Mouse (Mus musculus) layer of hippocampus, adult 9-11 months (tissue): ENCODE results near the gene Pdzrn3.

Experiments
- DNase-seq: peaks from one replicate; pipeline ENCODE4 v3.0.0; 2022

Gene Pdzrn3

GRCm38 (mm10) chr6:101325842-101326639 lies 51.7 kb downstream of the Pdzrn3 start:
- no peak for DNase-seq

DNA sequence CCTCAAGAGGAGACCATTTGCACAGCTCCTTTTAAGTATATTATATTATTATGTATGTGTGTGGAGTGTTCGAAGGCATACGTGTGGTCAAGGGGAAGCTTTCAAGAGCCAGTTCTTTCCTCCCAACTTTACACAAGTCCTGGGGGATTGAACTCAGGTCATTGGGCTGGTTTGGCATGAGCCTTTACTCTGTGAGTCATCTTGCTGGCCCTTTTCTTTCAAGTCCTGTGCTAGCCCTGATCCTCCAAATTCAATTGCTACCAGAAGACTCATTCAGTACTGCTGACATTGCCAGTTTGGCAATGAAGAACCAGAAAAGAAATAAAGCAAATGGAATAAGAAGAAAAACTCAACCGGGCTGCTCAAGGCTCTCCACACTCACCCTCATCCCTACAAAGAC lies 55.1 kb downstream of the Pdzrn3 start:
- DNase-seq: no peak

DNA sequence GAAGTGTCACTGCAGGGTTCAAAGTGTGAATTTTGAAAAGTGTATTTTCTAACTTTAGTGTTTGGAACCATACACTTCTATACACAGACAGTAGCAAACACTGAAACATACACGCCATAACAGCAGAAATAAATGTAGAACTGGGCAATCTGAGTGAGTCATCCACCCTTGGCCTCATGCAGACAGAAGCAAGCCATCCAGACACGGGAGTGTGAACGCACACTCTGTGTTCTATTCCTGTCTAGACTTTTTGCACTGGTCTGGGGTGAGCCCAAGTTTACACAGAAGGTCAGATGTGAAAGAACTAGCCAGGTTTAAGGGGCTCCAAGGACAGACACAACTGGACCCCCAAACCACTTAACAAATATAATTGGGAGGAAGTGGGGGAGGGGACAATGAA lies 57.3 kb downstream of the Pdzrn3 start:
- no peak for DNase-seq

DNA sequence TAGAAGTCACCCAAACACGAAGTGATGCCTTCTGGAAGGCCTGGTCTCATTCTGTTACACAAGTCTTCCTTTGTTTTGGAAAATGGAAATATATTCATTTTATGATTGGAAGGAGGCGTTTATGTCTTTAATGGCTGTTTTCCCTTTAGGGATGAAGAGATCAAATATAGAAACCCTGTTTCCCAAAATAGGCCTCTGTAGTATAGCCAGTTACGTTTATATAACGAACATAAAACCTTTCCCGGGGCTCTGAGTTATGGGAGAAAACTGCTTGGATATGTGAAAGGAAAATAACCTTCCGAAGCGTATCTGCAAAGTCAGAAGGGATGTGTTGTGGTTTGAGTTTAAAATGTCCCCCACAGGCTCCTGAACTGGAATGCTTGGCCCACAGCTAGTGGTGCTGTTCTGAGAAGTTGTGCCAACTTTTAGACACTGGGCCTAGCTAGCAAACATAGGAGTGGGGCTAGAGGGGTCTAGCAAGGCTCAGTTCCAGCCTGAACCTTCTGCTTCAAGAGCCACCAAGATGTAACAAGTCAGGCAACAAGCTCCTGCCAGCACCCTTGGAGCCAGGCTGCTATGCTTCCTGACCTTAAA lies 58.2 kb downstream of the Pdzrn3 start:
- DNase-seq: no peak

- no peak for DNase-seq
Measured at GRCm38 (mm10) chr6:101318530-101318929, 59.2 kb downstream of the Pdzrn3 start.

DNA sequence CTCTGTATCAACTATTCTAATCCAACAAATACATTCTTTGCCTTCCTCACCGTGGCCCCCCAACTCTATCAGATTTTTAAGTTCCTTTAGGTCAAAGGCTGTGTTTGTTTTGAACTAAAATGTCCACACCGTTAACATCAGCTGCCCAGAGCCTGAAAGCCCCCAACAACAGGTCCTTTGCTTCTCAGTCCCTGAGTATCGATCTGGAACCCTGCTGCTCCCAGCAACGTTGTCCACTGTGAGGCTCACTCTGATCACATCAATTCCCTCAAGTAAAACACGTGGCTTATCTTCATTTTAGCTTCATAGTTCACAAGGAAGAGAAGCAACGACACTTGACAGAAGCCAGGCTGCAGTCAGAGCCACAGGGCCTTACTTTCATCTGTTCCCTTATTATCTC lies 66.3 kb downstream of the Pdzrn3 start:
- DNase-seq: no peak

- peak; percentile 37 for DNase-seq
Measured at GRCm38 (mm10) chr6:101310491-101310890, 67.2 kb downstream of the Pdzrn3 start.

GRCm38 (mm10) chr6:101307964-101308531 lies 69.6 kb downstream of the Pdzrn3 start:
- DNase-seq: peak; percentile 86

DNA sequence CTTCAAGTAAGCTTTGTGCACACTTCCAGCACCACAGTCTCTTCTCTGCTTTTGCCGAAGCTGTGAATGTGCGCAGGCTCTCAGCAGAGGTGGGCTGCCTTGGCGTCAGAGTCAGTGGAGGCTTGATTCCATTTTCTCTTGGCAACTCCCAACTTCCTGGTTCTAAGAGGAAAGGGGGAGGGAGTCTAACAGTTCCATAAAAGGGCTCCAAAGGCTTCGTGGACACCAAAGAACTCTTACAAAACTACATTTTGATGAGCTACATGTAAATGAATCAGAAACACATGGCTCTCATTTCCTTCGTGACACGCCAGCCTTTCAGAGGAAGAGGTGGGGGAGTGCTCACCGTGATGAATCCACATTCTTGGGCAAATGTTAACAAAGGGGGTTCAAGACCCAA lies 70.9 kb downstream of the Pdzrn3 start:
- DNase-seq: no peak

- no peak for DNase-seq
Measured at GRCm38 (mm10) chr6:101305543-101305942, 72.2 kb downstream of the Pdzrn3 start.

DNA sequence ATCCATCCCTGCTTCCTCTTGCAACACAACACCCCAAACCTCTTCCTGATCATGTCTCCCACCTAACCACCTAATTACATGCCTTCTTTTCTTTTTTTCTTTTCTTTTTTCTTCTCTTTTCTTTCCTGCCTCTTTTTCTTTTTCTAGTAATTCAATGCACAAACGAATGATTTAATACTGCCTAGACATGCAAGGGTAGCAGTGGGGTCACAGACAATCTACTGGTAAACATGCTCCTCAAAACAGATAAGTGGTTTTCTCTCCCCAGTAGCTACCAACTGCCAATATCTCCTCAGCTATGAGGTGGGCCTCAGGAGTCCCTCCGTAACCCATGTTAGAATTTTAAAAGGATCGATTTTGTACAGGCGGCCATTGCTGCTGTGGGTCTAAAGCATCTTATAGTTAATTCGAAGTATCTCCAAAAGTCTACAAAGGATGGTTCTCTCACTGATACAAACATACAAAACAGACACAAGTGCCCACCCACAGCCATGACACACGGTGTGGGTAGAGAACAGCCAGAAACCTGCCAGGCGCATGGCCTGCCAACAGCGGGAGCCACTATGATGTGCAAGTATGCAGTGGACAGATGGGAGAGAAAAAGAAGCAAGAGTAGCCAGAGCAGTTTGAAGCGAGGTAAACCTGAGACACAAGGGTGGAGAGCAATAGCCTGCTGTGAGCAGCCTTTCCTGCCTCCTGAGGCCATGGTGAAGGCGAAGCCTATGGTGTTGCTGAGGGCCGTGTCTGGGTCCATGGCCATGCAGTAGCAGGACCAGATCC lies 73.5 kb downstream of the Pdzrn3 start:
- DNase-seq: no peak

GRCm38 (mm10) chr6:101303501-101303900 lies 74.2 kb downstream of the Pdzrn3 start:
- DNase-seq: no peak

GRCm38 (mm10) chr6:101301154-101301553 lies 76.5 kb downstream of the Pdzrn3 start:
- DNase-seq: no peak

- no peak for DNase-seq
Measured at GRCm38 (mm10) chr6:101299434-101299833, 78.3 kb downstream of the Pdzrn3 start.

DNA sequence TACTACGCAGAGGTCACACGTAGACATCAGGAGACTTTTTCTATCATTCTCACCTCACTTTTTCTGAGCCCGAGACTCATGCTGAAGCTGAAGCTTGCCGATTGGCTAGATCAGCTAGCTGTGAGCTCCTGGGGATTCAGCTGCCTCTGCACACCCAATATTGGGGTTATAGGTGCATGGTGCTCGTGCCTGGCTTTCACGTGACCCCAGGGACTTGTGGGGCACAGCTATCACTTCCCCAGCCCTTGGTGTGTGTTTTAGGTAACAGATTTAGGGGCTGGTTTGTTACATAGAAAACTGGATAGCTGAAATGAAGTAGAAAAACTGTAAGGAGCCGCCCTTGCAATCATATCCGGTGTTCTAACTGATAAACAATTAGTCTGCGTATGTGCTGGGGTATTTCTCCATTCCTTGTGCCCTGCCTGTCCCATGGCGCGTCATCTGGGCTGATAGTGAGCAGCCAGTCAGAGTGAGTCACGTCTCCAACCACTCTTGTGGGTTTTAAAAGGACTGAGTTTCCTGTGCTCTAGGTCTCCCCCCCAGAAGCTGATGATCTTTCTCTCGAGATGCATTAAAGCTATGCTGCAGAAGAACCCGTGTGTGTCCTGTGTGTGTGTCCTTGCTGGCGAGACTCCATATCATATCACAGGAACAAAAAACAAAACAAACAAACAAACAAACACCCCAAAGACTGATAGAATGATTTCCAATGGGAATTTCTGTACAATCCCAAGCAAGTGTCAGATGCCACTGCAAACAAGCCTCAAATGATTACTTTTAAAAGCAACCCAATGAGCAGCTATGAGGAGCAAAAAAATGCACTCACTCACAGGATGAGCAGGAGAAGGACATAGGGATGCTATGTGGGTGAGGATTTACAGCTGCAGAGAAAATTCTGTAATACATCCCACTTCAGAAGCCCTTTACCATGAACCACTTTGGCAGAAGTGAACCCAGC lies 79.9 kb downstream of the Pdzrn3 start:
- DNase-seq: no peak

DNA sequence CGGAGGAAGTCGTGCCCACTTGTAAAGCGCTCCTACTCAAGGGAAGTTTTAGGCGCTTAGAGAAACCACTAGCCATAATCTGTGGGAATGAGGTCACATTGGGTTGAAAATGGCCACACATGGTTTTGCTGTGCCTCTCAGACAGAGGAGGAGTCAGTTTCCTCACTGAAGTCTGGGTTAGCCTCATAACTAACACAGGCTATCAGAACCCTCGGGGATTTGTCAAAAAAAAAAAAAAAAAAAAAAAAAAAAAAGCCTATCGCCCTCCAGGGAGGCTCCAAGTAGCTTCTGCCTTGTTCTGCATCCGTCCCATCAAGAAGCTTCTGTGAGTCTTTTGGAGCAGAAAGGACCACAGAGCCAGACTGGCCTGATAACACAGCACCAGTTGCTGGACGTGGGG lies 80.7 kb downstream of the Pdzrn3 start:
- DNase-seq: no peak

GRCm38 (mm10) chr6:101296280-101296679 lies 81.4 kb downstream of the Pdzrn3 start:
- DNase-seq: no peak

GRCm38 (mm10) chr6:101293036-101293572 lies 84.6 kb downstream of the Pdzrn3 start:
- DNase-seq: no peak

GRCm38 (mm10) chr6:101291944-101292343 lies 85.8 kb downstream of the Pdzrn3 start:
- no peak for DNase-seq

- DNase-seq: no peak
Measured at GRCm38 (mm10) chr6:101290160-101290559, 87.5 kb downstream of the Pdzrn3 start.

GRCm38 (mm10) chr6:101289428-101289827 lies 88.3 kb downstream of the Pdzrn3 start:
- DNase-seq: peak; percentile 34
